Mouse (Mus musculus) liver, embryonic 11.5 days (tissue): ENCODE data around the gene Stxbp4. TPM values are rescaled to one million over a fixed set of nuclear protein-coding genes. Genes with fewer than 3 reads are reported as not detected.
A peak's percentile ranks its signal among the peaks of the same experiment; 100 is the strongest.

Experiments
- ATAC-seq: fragments of 200-750 bp; cut with Nextera tagmentation; replicated peaks from 2 replicates; pipeline ENCODE4 v1.8.0; 2017; ENCODE audit warnings: moderate number of reproducible peaks, mild to moderate bottlenecking, moderate TSS enrichment, moderate library complexity; ENCODE audit not compliant: low FRiP score
- DNase-seq: peaks from one replicate; pipeline ENCODE4 v3.0.0-alpha.2; 2017; ENCODE audit warnings: low spot score
- H3K27ac ChIP-seq: fragments of 300-500 bp; sonication (generic); 2 replicates; pipeline ENCODE4 v1.5.1; 2014; ENCODE audit warnings: mild to moderate bottlenecking, low read depth, low read length, control low read depth
- H3K27me3 ChIP-seq: fragments of 300-500 bp; sonication (generic); replicated peaks from 2 replicates; pipeline ENCODE4 v1.6.1; 2014; ENCODE audit warnings: low read length, mixed read lengths; ENCODE audit not compliant: control insufficient read depth, insufficient read depth
- H3K36me3 ChIP-seq: fragments of 300-500 bp; sonication (generic); 2 replicates; pipeline ENCODE4 v1.6.1; 2014; ENCODE audit warnings: mild to moderate bottlenecking, low read length, moderate library complexity, mixed read lengths; ENCODE audit not compliant: control insufficient read depth, insufficient read depth
- H3K4me1 ChIP-seq: fragments of 300-500 bp; sonication (generic); replicated peaks from 2 replicates; pipeline ENCODE4 v1.6.1; 2014; ENCODE audit warnings: low read length, mixed read lengths; ENCODE audit not compliant: control insufficient read depth, insufficient read depth
- H3K4me2 ChIP-seq: fragments of 300-500 bp; sonication (generic); 2 replicates; pipeline ENCODE4 v1.6.1; 2014; ENCODE audit warnings: mild to moderate bottlenecking, control low read depth, moderate library complexity
- H3K4me3 ChIP-seq: fragments of 300-500 bp; sonication (generic); 2 replicates; pipeline ENCODE4 v1.5.1; 2014; ENCODE audit warnings: low read depth, low read length, control low read depth
- H3K9ac ChIP-seq: fragments of 300-500 bp; sonication (generic); 2 replicates; pipeline ENCODE4 v1.6.1; 2014; ENCODE audit warnings: low read depth, low read length, control low read depth
- H3K9me3 ChIP-seq: fragments of 300-500 bp; sonication (generic); 2 replicates; pipeline ENCODE4 v1.6.1; 2016; ENCODE audit warnings: low read length, inconsistent platforms, mixed read lengths; ENCODE audit not compliant: control insufficient read depth
- WGBS: fragments of 180-500 bp; shearing (Covaris S2); extraction: QIAGEN DNeasy Blood & Tissue Kit; methylation state at CpG from one replicate; pipeline ENCODE4 v1.1.7; 2014; 5-methylcytosine and 5-hydroxymethylcytosine counted together
- polyA plus RNA-seq: library from polyadenylated mRNA; unstranded; fragments of >200 nt; fragmentation: Nextera tagmentation; extraction: Ambion mirVana; gene quantifications from 2 replicates; pipeline ENCODE4 v1.2.1, GENCODE M21; 2014

The Stxbp4 gene
- polyA plus RNA-seq, 1 experiment from 2014 or later, result 16.6 TPM

DNA sequence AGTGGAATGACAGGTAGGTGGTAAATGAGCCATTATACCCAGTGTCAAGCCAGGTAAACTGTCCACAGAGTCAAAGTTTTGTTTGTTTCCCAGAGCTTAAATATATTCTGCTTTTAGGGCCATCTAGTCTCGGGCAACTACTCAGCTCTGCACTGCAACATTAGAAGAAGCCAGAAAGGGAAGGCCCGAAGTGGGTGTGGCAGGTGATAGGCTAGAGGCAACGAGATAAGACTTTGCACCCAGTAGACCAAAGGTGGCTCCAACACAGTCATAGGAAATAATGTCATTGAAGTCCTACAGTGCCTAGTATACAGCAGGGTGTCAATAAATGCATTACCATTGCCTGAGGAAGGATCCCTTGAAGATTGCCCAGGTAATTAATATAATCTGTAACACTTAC, 25.2 kb upstream of the Stxbp4 start:
- H3K27ac ChIP-seq, result peak overlapping the region; percentile 98
- 37% methylated on average over 3 of the region's 3 CpGs for whole genome bisulfite sequencing
- H3K4me3 ChIP-seq, result no peak overlapping the region
- H3K4me2 ChIP-seq, result peak overlapping the region; percentile 66
- ATAC-seq (peak; percentile 76), DNase-seq (no peak)
- peaks cover 45% of the 10 kb centered on the region for H3K4me1 ChIP-seq
- peak overlapping the region; percentile 4; the same call in 1 of the 2 replicates for H3K9ac ChIP-seq
- peaks cover 16% of the 10 kb centered on the region; the same call in 1 of the 2 replicates for H3K36me3 ChIP-seq
- H3K9me3 ChIP-seq, result no peaks in the 10 kb centered on the region
- no peaks in the 10 kb centered on the region for H3K27me3 ChIP-seq

DNA sequence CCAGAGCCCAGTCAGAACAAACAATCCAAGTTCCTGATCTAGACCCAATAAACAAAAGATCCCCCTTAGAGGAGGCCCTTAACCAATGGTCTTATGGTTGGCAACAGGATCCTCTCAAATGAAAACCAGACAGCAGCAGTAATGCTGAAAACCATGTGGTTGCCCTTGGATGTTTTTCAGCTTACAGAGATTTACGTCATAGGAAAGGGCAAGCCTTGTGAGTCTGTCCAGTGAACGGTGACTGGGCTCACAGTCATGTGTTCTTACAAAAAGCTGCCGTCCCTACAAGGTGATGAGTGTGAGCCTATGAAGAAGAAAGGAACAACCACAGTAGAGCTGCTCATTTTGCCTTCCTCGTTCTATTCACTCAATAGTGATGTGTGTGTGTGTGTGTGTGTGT, 22.8 kb upstream of the Stxbp4 start:
- DNase-seq, result no peak

DNA sequence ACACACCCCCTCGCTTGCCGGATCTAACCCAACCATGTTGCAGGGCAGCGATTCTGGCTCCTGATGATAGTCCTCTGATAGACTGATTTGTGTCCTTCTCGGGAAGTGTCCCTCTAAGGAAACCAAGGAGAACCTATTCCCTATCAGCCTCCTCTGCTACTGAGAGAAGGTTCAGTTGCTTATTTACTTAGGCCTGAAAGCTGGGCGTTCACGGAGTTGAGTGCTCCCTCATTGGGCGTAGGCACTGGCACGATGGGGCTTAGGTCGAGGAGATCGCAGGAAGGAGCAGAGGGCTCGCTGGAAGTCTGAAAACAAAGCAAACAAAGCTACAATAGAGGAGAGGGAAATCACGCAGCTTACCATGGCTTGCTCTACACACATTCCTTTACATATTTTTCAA, 19.6 kb upstream of the Stxbp4 start:
- no peak overlapping the region for H3K9ac ChIP-seq
- ATAC-seq, result no peak

More for the DNA sequence above, 22.8 kb upstream of the Stxbp4 start:
- H3K27ac ChIP-seq, result no peak overlapping the region
- peaks cover 34% of the 10 kb centered on the region for H3K4me1 ChIP-seq
- peaks cover 33% of the 10 kb centered on the region for H3K36me3 ChIP-seq
- 87% methylated on average over 4 of the region's 4 CpGs for WGBS
- H3K4me3 ChIP-seq, result no peak overlapping the region
- H3K4me2 ChIP-seq, result no peak overlapping the region
- no peak overlapping the region for H3K9ac ChIP-seq
- no peak for ATAC-seq
- H3K27me3 ChIP-seq, result no peaks in the 10 kb centered on the region
- no peaks in the 10 kb centered on the region for H3K9me3 ChIP-seq

DNA sequence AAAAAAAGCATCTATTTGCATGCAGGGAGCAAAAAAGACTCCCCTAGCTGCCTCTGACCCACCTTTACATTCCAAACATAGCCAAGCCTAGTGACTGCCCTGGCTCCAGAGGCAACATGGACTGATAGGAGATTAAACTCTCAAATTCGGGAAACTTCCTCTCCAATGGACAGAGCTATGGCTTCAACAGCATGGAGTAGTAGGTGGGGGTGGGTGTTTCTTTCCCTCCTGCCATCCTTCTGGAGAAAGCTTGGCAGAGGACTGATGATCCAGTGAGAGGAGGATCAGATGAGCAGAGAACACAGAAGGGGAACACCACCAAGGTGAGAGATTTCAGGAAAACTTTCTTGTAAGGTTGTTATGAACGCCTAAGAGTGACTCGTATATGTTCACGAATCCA, 14.7 kb upstream of the Stxbp4 start:
- no peak overlapping the region for H3K9ac ChIP-seq
- H3K9me3 ChIP-seq, result no peaks in the 10 kb centered on the region
- ATAC-seq (no peak), DNase-seq (no peak)
- no peaks in the 10 kb centered on the region for H3K4me1 ChIP-seq
- H3K27ac ChIP-seq, result no peak overlapping the region
- H3K4me3 ChIP-seq, result no peak overlapping the region
- 86% methylated on average over 4 of the region's 4 CpGs for WGBS
- peaks cover 39% of the 10 kb centered on the region for H3K36me3 ChIP-seq
- no peaks in the 10 kb centered on the region for H3K27me3 ChIP-seq
- H3K4me2 ChIP-seq, result no peak overlapping the region

More for the DNA sequence above, 19.6 kb upstream of the Stxbp4 start:
- no peak overlapping the region for H3K4me2 ChIP-seq
- no peaks in the 10 kb centered on the region for H3K27me3 ChIP-seq
- H3K36me3 ChIP-seq, result peaks cover 46% of the 10 kb centered on the region
- H3K27ac ChIP-seq, result no peak overlapping the region
- no peak for DNase-seq
- no peaks in the 10 kb centered on the region for H3K9me3 ChIP-seq
- 92% methylated on average over 12 of the region's 12 CpGs for WGBS
- H3K4me3 ChIP-seq, result no peak overlapping the region
- peaks cover 3% of the 10 kb centered on the region for H3K4me1 ChIP-seq

DNA sequence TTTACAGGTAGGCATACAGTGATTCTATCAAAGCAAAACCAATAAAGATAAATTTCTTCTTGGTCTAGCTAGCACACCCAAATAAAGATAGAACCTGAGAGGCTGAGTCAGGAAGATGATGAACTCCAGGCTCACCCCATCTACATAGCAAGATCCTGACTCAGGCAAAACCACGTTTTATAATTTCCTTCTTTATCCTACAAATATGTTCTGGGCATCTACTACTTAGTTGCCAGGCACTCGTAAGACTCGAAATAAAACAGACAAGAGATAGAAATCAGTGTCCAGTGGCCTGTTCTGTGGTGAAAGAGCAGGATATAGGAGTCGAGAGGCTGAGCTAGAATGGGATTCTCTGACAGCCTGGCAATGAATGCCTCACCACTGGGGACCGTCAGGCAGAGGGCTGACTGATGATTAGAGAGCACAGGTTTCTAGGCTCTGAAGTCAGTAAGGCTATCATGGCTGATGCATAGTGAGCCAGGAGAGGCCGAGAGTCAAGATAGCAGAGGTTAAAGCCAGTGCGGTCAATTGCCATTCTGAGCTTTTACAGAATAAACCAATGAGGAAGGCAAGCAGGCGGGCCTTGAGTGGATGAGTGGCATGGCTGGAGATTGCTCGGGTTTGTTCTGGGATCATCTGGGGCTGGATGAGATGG, 12.5 kb upstream of the Stxbp4 start:
- no peak overlapping the region; the same call in 1 of the 2 replicates for H3K9ac ChIP-seq
- DNase-seq, result no peak
- no peak overlapping the region for H3K27ac ChIP-seq
- H3K4me2 ChIP-seq, result no peak overlapping the region
- H3K27me3 ChIP-seq, result no peaks in the 10 kb centered on the region
- H3K4me1 ChIP-seq, result no peaks in the 10 kb centered on the region
- WGBS, result 72% methylated on average over 9 of the region's 9 CpGs
- H3K4me3 ChIP-seq, result no peak overlapping the region
- no peaks in the 10 kb centered on the region for H3K9me3 ChIP-seq
- H3K36me3 ChIP-seq, result peaks cover 29% of the 10 kb centered on the region
- ATAC-seq, result no peak

DNA sequence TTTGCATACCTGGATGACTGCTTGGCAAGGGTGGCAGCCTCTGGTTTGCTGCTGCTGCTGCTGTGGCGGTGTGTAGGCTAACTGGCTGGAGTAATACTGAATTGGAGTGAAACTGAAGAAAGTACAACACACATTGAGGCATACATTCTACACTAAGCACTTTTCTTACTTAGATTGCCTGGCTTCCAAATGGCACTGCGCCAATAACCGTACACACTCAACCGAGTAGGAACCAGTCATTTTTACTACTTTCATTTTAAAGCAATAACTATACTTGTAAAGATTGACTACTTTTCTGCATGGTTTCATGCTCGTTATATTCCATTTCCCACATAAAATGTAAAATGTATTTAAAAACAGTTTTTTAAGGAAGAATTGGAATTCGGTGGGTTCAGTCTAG, 11.9 kb upstream of the Stxbp4 start:
- Histone ChIP-seq H3K9me3 (no peaks in the 10 kb centered on the region), H3K36me3 (peaks cover 32% of the 10 kb centered on the region), H3K4me3 (no peak overlapping the region), H3K27ac (no peak overlapping the region), H3K27me3 (no peaks in the 10 kb centered on the region), H3K4me1 (no peaks in the 10 kb centered on the region), H3K9ac (no peak overlapping the region), H3K4me2 (no peak overlapping the region)
- DNase-seq (no peak), ATAC-seq (no peak)
- WGBS, result 93% methylated on average over 6 of the region's 6 CpGs

DNA sequence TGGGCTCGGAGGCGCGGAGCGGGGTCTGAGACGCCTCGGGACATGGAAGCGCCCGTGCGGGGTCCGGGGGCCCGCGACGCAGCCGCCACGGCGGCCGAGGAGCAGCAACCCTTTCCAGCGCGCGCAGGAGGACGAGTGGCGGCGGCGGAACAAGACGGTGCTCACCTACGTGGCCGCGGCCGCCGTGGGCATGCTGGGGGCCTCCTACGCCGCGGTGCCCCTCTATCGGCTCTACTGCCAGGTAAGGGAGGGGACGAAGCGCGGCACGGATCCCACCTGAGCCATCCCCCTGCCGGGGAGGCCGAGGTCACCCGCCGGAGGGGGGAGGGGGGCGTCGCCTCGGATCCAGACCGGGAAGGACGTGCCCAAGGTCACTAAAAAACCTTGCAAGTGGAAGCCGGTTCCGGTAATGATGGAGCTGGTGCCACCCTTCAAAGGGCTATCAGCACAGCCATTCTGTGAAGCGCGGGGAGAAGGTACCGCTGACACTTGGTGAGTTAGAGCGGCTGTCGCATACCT, 487 bp upstream of the Stxbp4 start:
- ATAC-seq (peak; percentile 56), DNase-seq (peak; percentile 61)
- H3K9me3 ChIP-seq, result no peaks in the 10 kb centered on the region
- H3K36me3 ChIP-seq, result peaks cover 3% of the 10 kb centered on the region; the same call in 1 of the 2 replicates
- peak overlapping the region; percentile 79 for H3K27ac ChIP-seq
- WGBS, result under 1% methylated on average over 50 of the region's 54 CpGs
- H3K4me1 ChIP-seq, result peaks cover 7% of the 10 kb centered on the region; the same call in 1 of the 2 replicates
- peak overlapping the region; percentile 97 for H3K9ac ChIP-seq
- H3K4me2 ChIP-seq, result peak overlapping the region; percentile 81
- peak overlapping the region; percentile 98 for H3K4me3 ChIP-seq
- H3K27me3 ChIP-seq, result no peaks in the 10 kb centered on the region

DNA sequence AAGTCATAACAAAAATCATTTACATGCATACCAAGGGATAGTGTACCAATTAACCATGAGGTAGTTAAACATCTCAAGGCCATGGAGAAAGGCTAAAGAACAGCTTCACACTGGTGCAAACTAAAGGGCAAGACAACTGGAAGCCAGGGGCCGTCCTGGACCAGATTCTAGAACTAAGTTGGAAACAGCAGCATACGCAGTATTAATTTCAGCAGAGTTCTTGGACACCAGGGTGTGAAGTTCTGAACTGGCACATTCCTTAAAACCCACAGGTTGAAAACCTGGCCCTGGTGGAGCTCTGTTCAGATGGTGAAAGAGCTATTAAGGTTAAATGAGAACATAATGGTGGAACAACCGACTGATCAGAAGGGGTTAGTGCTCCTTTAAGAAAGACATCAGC, 3.2 kb downstream of the Stxbp4 start:
- H3K27ac ChIP-seq, result no peak overlapping the region
- no peaks in the 10 kb centered on the region for H3K36me3 ChIP-seq
- H3K9ac ChIP-seq, result no peak overlapping the region
- ATAC-seq (no peak), DNase-seq (no peak)
- 91% methylated on average over 3 of the region's 3 CpGs for WGBS
- H3K9me3 ChIP-seq, result no peaks in the 10 kb centered on the region
- no peak overlapping the region for H3K4me3 ChIP-seq
- no peaks in the 10 kb centered on the region for H3K27me3 ChIP-seq
- peaks cover 6% of the 10 kb centered on the region; the same call in 1 of the 2 replicates for H3K4me1 ChIP-seq
- no peak overlapping the region for H3K4me2 ChIP-seq

DNA sequence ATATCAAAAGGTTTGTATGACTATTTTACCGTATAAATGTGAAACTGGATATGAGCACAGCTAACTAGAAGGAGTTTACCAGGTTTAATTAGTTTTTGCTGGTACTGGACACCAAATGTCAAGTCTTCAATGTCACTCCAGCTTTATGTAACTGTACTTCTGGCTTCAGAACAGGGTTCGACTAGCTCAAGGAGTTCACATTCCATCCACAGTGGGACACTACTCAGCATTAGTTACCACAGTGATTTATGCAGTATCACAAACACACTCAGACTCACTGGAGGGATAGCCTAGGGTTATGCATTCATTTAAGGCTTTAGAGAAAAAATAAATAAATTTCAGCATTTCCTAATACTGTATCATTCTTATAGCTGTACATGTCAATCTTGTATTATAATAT, 5.4 kb downstream of the Stxbp4 start:
- H3K9me3 ChIP-seq, result no peaks in the 10 kb centered on the region
- peaks cover 4% of the 10 kb centered on the region; the same call in 1 of the 2 replicates for H3K4me1 ChIP-seq
- no peak overlapping the region for H3K4me2 ChIP-seq
- no peak overlapping the region for H3K27ac ChIP-seq
- 83% methylated on average over 2 of the region's 2 CpGs for WGBS
- DNase-seq (no peak), ATAC-seq (no peak)
- no peaks in the 10 kb centered on the region for H3K27me3 ChIP-seq
- H3K36me3 ChIP-seq, result no peaks in the 10 kb centered on the region
- no peak overlapping the region for H3K9ac ChIP-seq
- H3K4me3 ChIP-seq, result no peak overlapping the region
